ENCODE assay signal across 17 mouse cellular contexts in genomic region chr17:4636796-4637353, GRCm38 (mm10).
A peak's percentile ranks its signal among the peaks of the same experiment; 100 is the strongest.
DNase-seq lines count a peak whose midpoint lies in the region; ATAC-seq and TF ChIP-seq lines count a peak whose summit lies in the region.
"Had no signal": no experiment of that assay in that cellular context is flagged by ENCODE, and none has a peak within 500 bp of the region (broad histone marks: within the 10 kb centered on the region; RNA-seq: fewer than 3 reads in every experiment).

No protein-coding gene starts in this region.

- no peak overlapping the region for H3K4me3 ChIP-seq in heart, embryonic 10.5 days
- H3K4me3 ChIP-seq in midbrain, embryonic 10.5 days: no peak overlapping the region
- H3K4me3 ChIP-seq in midbrain, postnatal 0 days (ENCODE audit: low read depth, low read length): no peak overlapping the region
- H3K4me3 ChIP-seq: embryonic facial prominence, embryonic 13.5 days; hindbrain, embryonic 12.5 days; layer of hippocampus, adult 2 months; limb, embryonic 15.5 days; liver, embryonic 15.5 days had no signal

- peak overlapping the region; percentile 42; the same call in 1 of the 2 replicates for H3K27ac ChIP-seq in heart, embryonic 10.5 days
- peak overlapping the region; percentile 46; the same call in 1 of the 2 replicates for H3K27ac ChIP-seq in midbrain, embryonic 10.5 days (replicated peaks)
- H3K27ac ChIP-seq in midbrain, postnatal 0 days (ENCODE audit: low read depth, low read length): no peak overlapping the region
- H3K27ac ChIP-seq: embryonic facial prominence, embryonic 13.5 days; hindbrain, embryonic 12.5 days; layer of hippocampus, adult 2 months; limb, embryonic 15.5 days; liver, embryonic 15.5 days had no signal

- no peaks in the 10 kb centered on the region for H3K9me3 ChIP-seq in heart, embryonic 10.5 days
- H3K9me3 ChIP-seq in midbrain, embryonic 10.5 days (replicated peaks): no peaks in the 10 kb centered on the region
- H3K9me3 ChIP-seq in midbrain, postnatal 0 days (ENCODE audit: low read length): no peaks in the 10 kb centered on the region
- H3K9me3 ChIP-seq: embryonic facial prominence, embryonic 13.5 days; hindbrain, embryonic 12.5 days; limb, embryonic 15.5 days; liver, embryonic 15.5 days had no signal

- 40% methylated on average over 5 of the region's 5 CpGs for WGBS in heart, embryonic 10.5 days
- 45% methylated on average over 5 of the region's 5 CpGs for WGBS in midbrain, embryonic 10.5 days
- WGBS in midbrain, postnatal 0 days: 17% methylated on average over 5 of the region's 5 CpGs

- no peak for DNase-seq in heart, embryonic 10.5 days (ENCODE audit: low spot score)
- DNase-seq in heart, adult 9 months (ENCODE audit: low spot score in 2 of 2): no peak
- no peak for DNase-seq in midbrain, embryonic 10.5 days (ENCODE audit: low spot score)
- DNase-seq in midbrain, postnatal 0 days (ENCODE audit: low spot score): no peak
- DNase-seq in adrenal gland, postnatal 10 days: peak; percentile 41
- peak; percentile 35 to 46 for DNase-seq in adrenal gland, postnatal 36 days
- DNase-seq in gastrocnemius, adult 18-20 months (ENCODE audit: low spot score): no peak
- DNase-seq: gastrocnemius, postnatal 14 days; kidney, adult 2 months; kidney, postnatal 10 days; thymus, postnatal 4 days had no signal

- H3K36me3 ChIP-seq in heart, embryonic 10.5 days: no peaks in the 10 kb centered on the region
- H3K36me3 ChIP-seq in midbrain, embryonic 10.5 days: no peaks in the 10 kb centered on the region
- H3K36me3 ChIP-seq in midbrain, postnatal 0 days (ENCODE audit: insufficient read depth, low read length): no peaks in the 10 kb centered on the region
- H3K36me3 ChIP-seq: embryonic facial prominence, embryonic 13.5 days; hindbrain, embryonic 12.5 days; limb, embryonic 15.5 days; liver, embryonic 15.5 days had no signal

- H3K4me2 ChIP-seq in midbrain, postnatal 0 days (ENCODE audit: low read depth, low read length, poor library complexity, severe bottlenecking): no peak overlapping the region
- H3K4me2 ChIP-seq: embryonic facial prominence, embryonic 13.5 days; heart, embryonic 11.5 days; hindbrain, embryonic 12.5 days; limb, embryonic 15.5 days; liver, embryonic 15.5 days had no signal

- no peaks in the 10 kb centered on the region for H3K27me3 ChIP-seq in heart, embryonic 10.5 days (ENCODE audit: insufficient read depth, poor library complexity, severe bottlenecking)
- H3K27me3 ChIP-seq in midbrain, embryonic 10.5 days (ENCODE audit: low read depth, poor library complexity, severe bottlenecking): no peaks in the 10 kb centered on the region
- no peaks in the 10 kb centered on the region for H3K27me3 ChIP-seq in midbrain, postnatal 0 days (ENCODE audit: insufficient read depth, low read length)
- H3K27me3 ChIP-seq: embryonic facial prominence, embryonic 13.5 days; hindbrain, embryonic 12.5 days; limb, embryonic 15.5 days; liver, embryonic 15.5 days had no signal

- H3K9ac ChIP-seq in midbrain, postnatal 0 days (replicated peaks; ENCODE audit: low read length, poor library complexity, severe bottlenecking): no peak overlapping the region
- H3K9ac ChIP-seq: embryonic facial prominence, embryonic 13.5 days; hindbrain, embryonic 12.5 days; limb, embryonic 15.5 days; liver, embryonic 15.5 days had no signal

- peaks cover 5% of the 10 kb centered on the region; the same call in 1 of the 2 replicates for H3K4me1 ChIP-seq in heart, embryonic 10.5 days
- peaks cover 6% of the 10 kb centered on the region for H3K4me1 ChIP-seq in midbrain, embryonic 10.5 days
- no peaks in the 10 kb centered on the region for H3K4me1 ChIP-seq in midbrain, postnatal 0 days (ENCODE audit: insufficient read depth, low read length)
- H3K4me1 ChIP-seq: hindbrain, embryonic 12.5 days; limb, embryonic 15.5 days; liver, embryonic 15.5 days had no signal

- TF ChIP-seq CTCF in midbrain, postnatal 0 days (IDR thresholded peaks at IDR 0.05): no peak

- no peak for ATAC-seq in midbrain, postnatal 0 days (ENCODE audit: low FRiP score)

Comparison
In these comparisons a context has a peak if more than half of its experiments do, and no peak if none do; other contexts are left out.
1. DNase-seq: peak in adrenal gland, postnatal 10 days (single experiment) and adrenal gland, postnatal 36 days (2 of 2); none in heart, embryonic 10.5 days (single experiment), heart, adult 9 months (0 of 2), midbrain, embryonic 10.5 days (single experiment), midbrain, postnatal 0 days (single experiment) and gastrocnemius, adult 18-20 months (single experiment).